Mouse (Mus musculus) right cerebral cortex, adult 18-20 months (tissue): Measurements from ENCODE around the gene C1qb.

Experiments used
- DNase-seq: peaks from one replicate; pipeline ENCODE4 v3.0.0; 2022; ENCODE audit warnings: mixed read lengths

Gene C1qb

DNA sequence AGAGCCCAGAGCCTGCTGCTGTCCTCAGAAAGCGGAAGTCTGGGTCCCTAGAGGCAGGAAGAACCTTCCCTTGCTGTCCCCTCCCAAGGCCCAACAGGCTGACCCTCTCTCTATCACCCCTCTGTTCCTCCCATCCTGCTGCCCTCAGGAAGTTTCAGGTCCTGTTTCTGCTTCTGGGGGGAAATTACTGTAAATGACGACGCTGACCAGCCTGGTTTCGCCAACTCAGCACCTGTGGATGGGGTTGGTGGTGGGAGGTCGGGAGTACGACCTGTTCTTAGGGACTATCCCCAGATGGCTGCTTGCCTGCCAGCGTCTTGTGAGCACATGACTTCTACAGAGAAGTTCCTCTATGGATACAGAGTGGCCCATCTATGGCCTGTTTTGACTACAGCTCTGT lies at the start of gene C1qb:
TSS of gene C1qb (minus strand) at position 87 of the 400 bp plus-strand sequence.
- DNase-seq: no peak

GRCm38 (mm10) chr4:136934746-136935613 lies 49.0 kb upstream of the C1qb start:
- no peak for DNase-seq

- no peak for DNase-seq
Measured at GRCm38 (mm10) chr4:136930474-136930873, 44.5 kb upstream of the C1qb start.

- no peak for DNase-seq
Measured at GRCm38 (mm10) chr4:136928928-136929327, 42.9 kb upstream of the C1qb start.

- no peak for DNase-seq
Measured at GRCm38 (mm10) chr4:136925804-136926203, 39.8 kb upstream of the C1qb start.

DNA sequence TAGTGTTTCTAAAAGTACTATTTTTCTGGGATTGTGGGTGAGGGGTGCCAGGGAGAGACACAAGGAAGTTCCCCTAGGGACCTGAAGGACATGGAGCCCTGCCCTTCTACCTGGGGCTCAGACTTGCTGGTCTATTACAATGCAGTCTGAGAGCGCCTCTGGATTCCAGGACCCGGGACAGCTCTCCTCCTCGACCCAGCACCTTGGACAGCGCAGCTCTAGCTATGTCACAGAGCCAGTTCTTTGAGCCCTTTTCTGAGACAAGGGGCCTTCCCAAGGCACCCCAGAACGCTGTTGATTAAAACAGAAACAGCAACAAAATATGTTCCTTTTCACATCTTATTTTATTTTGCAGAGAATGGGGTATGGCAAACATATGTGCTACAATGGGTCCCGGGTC lies 38.5 kb upstream of the C1qb start:
- no peak for DNase-seq

DNA sequence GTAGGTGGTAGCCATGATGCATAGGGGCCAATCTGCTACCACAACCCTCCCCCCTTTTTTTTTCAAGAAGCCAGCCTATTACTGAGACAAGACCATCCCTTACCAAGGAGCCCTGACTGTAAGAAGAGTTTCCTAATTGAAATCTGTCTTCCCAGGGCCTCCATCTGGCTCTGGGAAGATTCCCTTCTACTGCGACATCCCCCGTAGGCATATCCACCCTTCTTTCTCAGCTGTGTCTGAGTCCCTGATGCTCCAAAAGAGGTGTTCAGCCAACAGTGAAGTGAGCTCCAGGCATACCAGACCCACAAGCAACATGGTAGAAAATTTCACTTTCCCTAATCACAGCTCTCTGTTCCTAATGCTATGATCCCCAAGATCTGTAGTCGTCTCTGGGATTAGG lies 33.5 kb upstream of the C1qb start:
- no peak for DNase-seq

DNA sequence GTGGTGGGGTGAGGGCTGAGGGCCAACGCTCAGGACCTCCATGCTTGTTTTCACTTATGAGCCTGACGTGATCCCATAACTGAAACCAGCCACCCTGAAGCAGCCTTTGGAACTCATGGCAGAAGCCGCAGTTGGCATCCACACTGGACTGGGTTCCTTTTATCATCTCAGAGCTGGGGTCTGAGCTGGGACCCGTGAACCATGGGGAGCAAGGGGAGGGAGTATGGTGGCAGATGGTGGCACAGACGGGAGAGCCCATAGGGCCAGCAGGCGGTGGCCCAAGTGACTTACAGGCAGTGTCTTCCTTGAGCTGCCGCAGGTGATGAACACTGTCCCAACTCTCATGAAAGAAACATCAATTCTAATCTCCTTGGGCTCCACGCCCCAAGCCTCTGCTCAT lies 32.8 kb upstream of the C1qb start:
- no peak for DNase-seq

- no peak for DNase-seq
Measured at GRCm38 (mm10) chr4:136917165-136917524, 31.2 kb upstream of the C1qb start.

DNA sequence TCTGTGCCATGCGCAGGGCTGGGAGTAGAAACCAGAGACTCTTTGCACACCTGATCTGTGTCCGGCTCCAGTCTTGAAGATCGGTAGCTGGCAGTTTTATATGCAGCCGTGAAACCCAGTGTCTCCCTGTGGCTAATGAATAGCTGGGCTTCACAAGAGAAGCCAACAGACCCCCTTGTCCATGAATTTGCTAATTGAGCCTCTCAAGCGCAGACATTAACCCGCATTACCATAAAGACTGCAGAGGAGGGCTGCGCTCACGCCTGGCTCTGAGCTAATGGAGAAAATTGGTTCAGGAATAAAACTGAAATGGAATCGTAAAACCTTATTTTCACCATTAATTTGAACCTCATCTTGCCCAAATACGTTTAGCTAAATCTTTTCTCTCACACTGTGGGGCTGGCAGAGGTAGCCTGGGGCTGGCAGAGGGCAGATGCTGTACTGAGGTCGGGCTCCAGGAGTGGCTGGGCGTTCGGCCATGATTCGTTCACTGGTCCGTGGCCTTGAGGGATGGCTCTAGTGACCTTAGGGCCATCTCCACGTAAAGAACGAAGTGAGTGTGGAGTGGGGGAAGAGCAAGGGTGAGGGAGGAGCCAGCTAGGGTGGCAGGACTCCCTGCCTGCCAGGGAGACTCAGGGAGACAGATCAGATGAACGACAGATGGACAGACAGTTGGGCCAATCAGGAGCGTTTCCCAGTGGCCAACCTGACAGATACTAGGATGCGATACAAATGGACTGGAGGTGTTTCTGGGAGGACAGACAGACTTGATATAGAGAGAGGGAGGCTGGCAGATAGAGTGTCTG lies 30.6 kb upstream of the C1qb start:
- DNase-seq: no peak

- DNase-seq: no peak
Measured at GRCm38 (mm10) chr4:136912841-136913240, 26.9 kb upstream of the C1qb start.

DNA sequence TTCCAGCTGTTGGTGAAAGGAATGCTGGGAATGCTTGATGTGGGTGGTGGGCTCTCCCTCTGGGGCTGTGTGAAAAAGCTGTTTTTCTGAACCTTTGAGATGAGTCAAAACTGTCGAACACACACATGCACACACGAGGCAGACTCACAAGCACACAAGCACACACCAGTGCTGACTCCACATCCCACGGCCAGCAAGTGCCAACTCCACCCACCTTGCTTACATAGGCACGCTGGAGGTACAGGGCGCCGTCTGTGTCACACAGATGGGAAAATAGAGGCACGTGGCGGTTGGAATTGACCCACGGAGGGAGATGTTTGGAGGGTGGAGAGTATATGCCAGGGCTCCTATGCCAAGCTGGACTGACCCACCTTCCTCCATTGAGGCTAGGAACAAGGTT lies 25.8 kb upstream of the C1qb start:
- DNase-seq: no peak

- DNase-seq: no peak
Measured at GRCm38 (mm10) chr4:136911211-136911646, 25.2 kb upstream of the C1qb start.

DNA sequence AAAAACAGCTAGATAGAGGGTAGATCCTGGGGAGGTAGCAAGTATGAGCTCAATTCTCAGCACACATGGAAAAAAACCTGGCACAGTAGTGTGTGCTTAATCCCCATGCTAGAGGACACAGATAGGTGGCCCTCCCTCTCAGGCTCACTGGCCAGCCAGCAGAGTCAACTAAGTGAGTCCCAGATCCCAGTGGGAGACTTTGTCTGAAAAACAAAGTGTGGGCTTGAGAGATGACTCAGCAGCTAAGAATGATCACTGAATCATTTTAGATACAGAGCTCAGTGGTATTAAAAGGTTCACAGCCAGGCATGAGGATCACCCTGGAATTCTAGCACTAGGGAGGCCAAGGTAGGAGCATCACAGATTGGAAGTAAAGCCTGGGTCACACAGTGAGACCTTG lies 21.8 kb upstream of the C1qb start:
- no peak for DNase-seq

DNA sequence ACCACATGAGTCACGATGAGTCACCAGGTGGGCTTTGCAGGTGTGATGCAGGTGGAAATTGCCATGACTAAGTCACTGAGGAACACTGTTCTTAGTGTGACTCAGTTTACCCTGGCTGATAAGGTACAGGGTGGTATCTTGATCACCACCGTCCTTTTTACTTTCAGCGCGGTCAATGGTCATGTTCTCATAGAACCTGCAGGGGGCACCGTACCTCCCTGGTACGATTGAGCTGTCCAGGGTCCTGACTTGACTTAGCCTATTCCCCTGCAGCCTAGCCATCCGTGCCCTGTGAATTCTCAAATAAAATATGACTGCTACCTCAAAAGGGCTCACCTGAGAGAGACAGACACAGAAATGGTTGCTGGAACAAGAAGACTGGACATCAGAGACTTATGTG lies 21.0 kb upstream of the C1qb start:
- no peak for DNase-seq

DNA sequence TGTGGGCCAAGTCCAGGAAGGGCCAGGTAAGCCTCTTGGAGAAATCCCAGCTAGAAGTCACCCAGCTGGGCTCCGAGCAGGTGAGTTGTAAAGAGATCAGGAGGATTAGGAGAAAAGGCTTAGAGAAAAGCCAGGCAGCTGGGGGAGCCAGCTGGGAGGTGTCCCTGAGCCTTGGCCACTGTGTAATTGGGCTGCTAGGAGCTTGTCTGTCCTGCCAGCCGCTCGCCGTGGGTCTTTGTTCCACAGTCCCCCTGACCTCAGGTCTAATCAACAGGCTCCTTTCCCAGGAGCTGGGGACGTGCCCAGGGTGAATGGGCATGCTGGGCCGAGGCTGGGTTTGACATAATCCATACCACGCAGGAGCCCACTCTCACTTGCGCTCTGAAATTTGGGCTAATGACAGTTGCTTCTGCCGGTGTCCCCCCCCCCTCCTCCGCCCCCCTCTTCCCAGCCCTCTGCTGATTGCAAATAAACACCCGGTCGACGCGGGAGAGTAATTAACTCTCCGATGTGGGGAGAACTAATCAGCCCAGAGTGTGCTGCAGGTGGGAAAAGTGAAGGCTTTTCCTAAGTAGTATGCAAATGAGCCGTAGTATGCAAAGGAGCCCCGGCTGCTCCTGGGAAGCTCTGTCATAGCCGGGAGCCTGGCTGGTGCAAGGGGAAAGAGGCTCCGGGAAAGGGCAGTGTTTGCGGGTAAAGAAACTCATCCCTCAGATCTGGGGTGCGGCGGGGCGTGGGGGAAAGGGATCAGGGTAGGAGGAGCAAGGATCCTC lies 19.0 kb upstream of the C1qb start:
- DNase-seq: no peak

GRCm38 (mm10) chr4:136899154-136899553 lies 13.2 kb upstream of the C1qb start:
- DNase-seq: no peak

DNA sequence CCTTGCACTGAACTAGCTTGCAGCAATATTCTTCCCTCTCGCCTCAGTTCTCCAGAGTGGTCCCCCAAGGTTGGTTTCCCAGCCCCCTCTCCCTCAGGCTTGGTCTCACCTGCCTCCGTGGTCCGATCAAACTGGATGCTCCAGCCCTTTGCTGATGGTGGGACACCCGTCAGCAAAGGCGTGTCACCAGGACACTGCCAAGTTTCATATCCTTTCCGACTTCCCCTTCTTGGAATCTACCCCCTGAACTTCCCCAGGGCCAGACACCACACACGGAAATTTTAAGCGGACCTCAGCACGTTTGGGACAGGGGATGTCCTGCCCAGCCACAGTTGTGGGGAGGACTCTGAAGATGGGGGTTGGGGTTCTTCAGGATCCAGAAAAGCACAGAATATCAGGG lies 12.7 kb upstream of the C1qb start, which contains the start of gene C1qa:
TSS of gene C1qa (minus strand) at position 167 of the 400 bp plus-strand sequence.
- no peak for DNase-seq

GRCm38 (mm10) chr4:136898084-136898598 lies 12.2 kb upstream of the C1qb start:
- no peak for DNase-seq

DNA sequence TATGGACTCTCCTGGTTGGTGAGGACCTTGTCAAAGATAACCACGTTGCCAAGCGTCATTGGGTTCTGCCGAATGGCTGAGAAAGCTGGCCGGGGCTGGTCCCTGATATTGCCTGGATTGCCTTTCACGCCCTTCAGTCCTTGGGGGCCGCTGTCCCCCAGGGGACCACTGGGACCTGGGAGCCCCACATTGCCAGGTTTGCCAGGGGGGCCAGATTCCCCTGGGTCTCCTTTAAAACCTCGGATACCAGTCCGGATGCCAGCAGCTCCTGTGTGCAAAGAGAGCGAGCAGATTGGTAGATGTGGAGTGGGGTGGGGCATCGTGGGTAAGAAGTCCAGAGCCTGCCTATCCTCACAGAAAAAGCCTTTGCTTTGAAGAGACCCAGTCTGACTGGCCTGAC lies 10.5 kb upstream of the C1qb start:
- no peak for DNase-seq

- DNase-seq: no peak
Measured at GRCm38 (mm10) chr4:136895861-136896260, 9.9 kb upstream of the C1qb start.

GRCm38 (mm10) chr4:136894821-136895220 lies 8.8 kb upstream of the C1qb start:
- no peak for DNase-seq
